Mouse (Mus musculus) megakaryocyte, embryonic 14.5 days (primary cell): ENCODE results near the gene Grb2.

Experiments used
- FLI1 ChIP-seq: IDR thresholded peaks from 2 replicates; pipeline ENCODE4 v1.6.1; 2012; ENCODE audit warnings: low read length, inconsistent platforms, mixed read lengths
- GATA1 ChIP-seq: IDR thresholded peaks from 3 replicates; pipeline ENCODE4 v1.6.1; 2012; ENCODE audit warnings: mixed read lengths, low read length, inconsistent platforms, borderline replicate concordance

DNA sequence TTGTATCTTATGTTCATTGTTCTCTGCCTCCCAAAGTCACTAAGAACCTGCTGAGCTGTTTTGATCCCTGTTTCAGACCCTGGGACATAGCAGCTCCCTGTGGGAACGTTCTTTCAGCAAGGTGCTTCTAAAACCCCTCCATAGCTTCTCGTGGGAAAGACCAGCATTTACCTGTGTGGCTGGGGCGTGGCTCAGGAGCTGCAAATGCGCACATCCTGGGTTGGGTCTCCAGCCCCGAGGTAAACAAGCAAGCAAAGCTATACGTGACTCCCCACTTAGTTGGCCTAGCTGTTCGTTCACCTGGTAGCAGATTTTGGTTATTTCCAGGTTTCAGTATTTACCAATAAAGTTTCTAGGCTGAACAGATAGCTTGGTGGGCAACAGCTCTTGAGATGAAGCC lies 76.2 kb downstream of the Grb2 start:
- TF ChIP-seq GATA1 (no peak), FLI1 (no peak)
